18 mouse cellular contexts compared by ENCODE assay signal in the genomic region with DNA sequence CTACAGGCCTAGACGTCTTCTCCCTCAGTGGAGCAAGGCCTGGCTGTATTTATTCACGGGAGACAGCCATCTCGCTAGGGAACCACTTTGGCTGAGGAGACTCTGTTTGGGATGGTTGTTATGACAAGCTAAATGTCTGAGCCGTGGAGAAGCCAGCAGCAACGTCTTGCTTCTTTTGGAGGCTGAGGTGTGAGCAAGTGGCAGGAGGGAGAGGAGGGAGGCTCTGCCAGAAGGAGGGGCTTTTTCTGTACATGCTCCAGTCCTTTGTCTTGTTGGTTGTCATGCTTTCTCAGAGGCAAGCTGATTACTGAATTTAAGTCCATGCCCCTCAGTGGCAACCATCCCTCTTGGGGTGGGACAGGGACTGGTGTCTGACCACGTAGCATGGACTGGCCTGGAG. TPM values are rescaled to one million over a fixed set of nuclear protein-coding genes. Genes with fewer than 3 reads are reported as not detected.
DNase-seq lines count a peak whose midpoint lies in the region; ATAC-seq and TF ChIP-seq lines count a peak whose summit lies in the region.
"Had no signal": no experiment of that assay in that cellular context is flagged by ENCODE, and none has a peak within 500 bp of the region (broad histone marks: within the 10 kb centered on the region; RNA-seq: fewer than 3 reads in every experiment).

No protein-coding gene starts in this region.

- H3K9ac ChIP-seq in forebrain, embryonic 13.5 days = no peak overlapping the region
- no peak overlapping the region; the same call in 1 of the 2 replicates for H3K9ac ChIP-seq in lung, embryonic 14.5 days
- H3K9ac ChIP-seq in intestine, postnatal 0 days (ENCODE audit: low read depth, low read length) = no peak overlapping the region
- H3K9ac ChIP-seq: limb, embryonic 15.5 days; midbrain, embryonic 12.5 days had no signal

- H3K4me3 ChIP-seq in forebrain, embryonic 13.5 days = no peak overlapping the region
- H3K4me3 ChIP-seq in forebrain, embryonic 10.5 days = no peak overlapping the region
- peak overlapping the region; percentile 49 for H3K4me3 ChIP-seq in lung, embryonic 14.5 days (ENCODE audit: low read depth, low read length)
- H3K4me3 ChIP-seq in intestine, postnatal 0 days (ENCODE audit: low read depth, low read length) = no peak overlapping the region
- H3K4me3 ChIP-seq: midbrain, embryonic 12.5 days had no signal

- WGBS in forebrain, embryonic 13.5 days = 67% methylated on average over 6 of the region's 6 CpGs
- 86% methylated on average over 6 of the region's 6 CpGs for WGBS in forebrain, embryonic 10.5 days
- 48% methylated on average over 6 of the region's 6 CpGs for WGBS in lung, embryonic 14.5 days
- 72% methylated on average over 6 of the region's 6 CpGs for WGBS in intestine, postnatal 0 days

- DNase-seq in forebrain, embryonic 10.5 days (ENCODE audit: extremely low spot score, low spot score) = no peak
- peak; percentile 46 for DNase-seq in lung, embryonic 14.5 days
- DNase-seq in lung, adult 18-20 months = no peak
- DNase-seq in lung, postnatal 10 days = peak; percentile 47
- no peak for DNase-seq in ovary, postnatal 14 days (ENCODE audit: low spot score)
- no peak for DNase-seq in urinary bladder, adult 18-20 months (ENCODE audit: low spot score in 2 of 2)
- DNase-seq: cerebellum, adult 11 months; heart, postnatal 4 days; right cerebral cortex, postnatal 14 days had no signal

- ATAC-seq in forebrain, embryonic 13.5 days = peak; percentile 13; the same call in 1 of the 2 replicates
- ATAC-seq in lung, embryonic 14.5 days (ENCODE audit: insufficient read depth) = no peak; the same call in 1 of the 2 replicates
- ATAC-seq in intestine, postnatal 0 days = no peak

- H3K27ac ChIP-seq in forebrain, embryonic 13.5 days = 0 out of 2 replicates have a peak overlapping the region, but pooled peaks have one; percentile 19
- H3K27ac ChIP-seq in forebrain, embryonic 10.5 days = no peak overlapping the region
- H3K27ac ChIP-seq in lung, embryonic 14.5 days (ENCODE audit: low read depth) = peak overlapping the region; percentile 87
- no peak overlapping the region for H3K27ac ChIP-seq in intestine, postnatal 0 days (ENCODE audit: low read depth, low read length)
- H3K27ac ChIP-seq: left cerebral cortex, adult 2 months; midbrain, embryonic 12.5 days had no signal

- H3K4me2 ChIP-seq in forebrain, embryonic 13.5 days = no peak overlapping the region
- peak overlapping the region; percentile 84 for H3K4me2 ChIP-seq in lung, embryonic 14.5 days
- peak overlapping the region; percentile 98; the same call in 1 of the 2 replicates for H3K4me2 ChIP-seq in intestine, postnatal 0 days (replicated peaks; ENCODE audit: low read depth)

- no peaks in the 10 kb centered on the region for H3K27me3 ChIP-seq in forebrain, embryonic 13.5 days
- H3K27me3 ChIP-seq in forebrain, embryonic 10.5 days (ENCODE audit: poor library complexity, severe bottlenecking) = peaks cover 14% of the 10 kb centered on the region
- H3K27me3 ChIP-seq in lung, embryonic 14.5 days (ENCODE audit: insufficient read depth, low read length) = no peaks in the 10 kb centered on the region
- no peaks in the 10 kb centered on the region for H3K27me3 ChIP-seq in intestine, postnatal 0 days (replicated peaks; ENCODE audit: control insufficient read depth, insufficient read depth, low read length)
- H3K27me3 ChIP-seq: embryonic facial prominence, embryonic 15.5 days; kidney, embryonic 15.5 days; limb, embryonic 15.5 days; midbrain, embryonic 12.5 days; Patski had no signal

- peaks cover 10% of the 10 kb centered on the region for H3K36me3 ChIP-seq in forebrain, embryonic 13.5 days (ENCODE audit: poor library complexity, severe bottlenecking)
- H3K36me3 ChIP-seq in forebrain, embryonic 10.5 days (replicated peaks) = peaks cover 58% of the 10 kb centered on the region
- H3K36me3 ChIP-seq in lung, embryonic 14.5 days (ENCODE audit: insufficient read depth) = 0 out of 2 replicates have a peak, but pooled peaks cover 3% of the 10 kb centered on the region
- H3K36me3 ChIP-seq in intestine, postnatal 0 days (ENCODE audit: control insufficient read depth, insufficient read depth) = no peaks in the 10 kb centered on the region
- H3K36me3 ChIP-seq: embryonic facial prominence, embryonic 15.5 days; limb, embryonic 15.5 days had no signal

- H3K4me1 ChIP-seq in forebrain, embryonic 13.5 days = peaks cover 25% of the 10 kb centered on the region
- peaks cover 29% of the 10 kb centered on the region for H3K4me1 ChIP-seq in forebrain, embryonic 10.5 days
- H3K4me1 ChIP-seq in lung, embryonic 14.5 days (ENCODE audit: insufficient read depth) = peaks cover 10% of the 10 kb centered on the region; the same call in 1 of the 2 replicates
- peaks cover 12% of the 10 kb centered on the region; the same call in 1 of the 2 replicates for H3K4me1 ChIP-seq in intestine, postnatal 0 days (replicated peaks; ENCODE audit: control insufficient read depth, insufficient read depth, low read length)

- H3K9me3 ChIP-seq in forebrain, embryonic 13.5 days (replicated peaks) = no peaks in the 10 kb centered on the region
- H3K9me3 ChIP-seq in forebrain, embryonic 10.5 days = no peaks in the 10 kb centered on the region
- H3K9me3 ChIP-seq in lung, embryonic 14.5 days (ENCODE audit: low read depth, low read length) = no peaks in the 10 kb centered on the region
- no peaks in the 10 kb centered on the region for H3K9me3 ChIP-seq in intestine, postnatal 0 days (ENCODE audit: control insufficient read depth)
- H3K9me3 ChIP-seq: embryonic facial prominence, embryonic 15.5 days; heart, embryonic 12.5 days; kidney, embryonic 15.5 days; limb, embryonic 15.5 days; midbrain, embryonic 12.5 days had no signal

- TF ChIP-seq CTCF in lung, embryonic 14.5 days (IDR thresholded peaks at IDR 0.05; ENCODE audit: low read depth) = no peak
- no peak for TF ChIP-seq CTCF in intestine, postnatal 0 days (IDR thresholded peaks at IDR 0.05; ENCODE audit: low read depth)

RNA-seq across cellular contexts. Expression of gene Lrrc8d, which starts 33.5 kb away (rescaled TPM):
- polyA plus RNA-seq in forebrain, embryonic 13.5 days (2015; fragmentation: Nextera tagmentation; extraction: Ambion mirVana) = 27.2 and 27.3 TPM in 2 replicates
- polyA plus RNA-seq in forebrain, embryonic 10.5 days (2016; fragmentation: Nextera tagmentation; extraction: Ambion mirVana) = 19.9 and 20.1 TPM in 2 replicates
- 25.0 and 27.1 TPM in 2 replicates for polyA plus RNA-seq in lung, embryonic 14.5 days (2014; fragmentation: Nextera tagmentation; extraction: Ambion mirVana)
- polyA plus RNA-seq in intestine, postnatal 0 days (2015; fragmentation: Nextera tagmentation; extraction: Ambion mirVana) = 14.5 and 15.3 TPM in 2 replicates

Comparison
In these comparisons a context has a peak if more than half of its experiments do, and no peak if none do; other contexts are left out.
1. H3K27ac ChIP-seq: peak in forebrain, embryonic 13.5 days (single experiment) and lung, embryonic 14.5 days (single experiment); none in forebrain, embryonic 10.5 days (single experiment) and intestine, postnatal 0 days (single experiment).
2. DNase-seq: peak in lung, embryonic 14.5 days (single experiment) and lung, postnatal 10 days (single experiment); none in forebrain, embryonic 10.5 days (single experiment), lung, adult 18-20 months (0 of 2), ovary, postnatal 14 days (single experiment) and urinary bladder, adult 18-20 months (0 of 2).